Mouse (Mus musculus) limb, embryonic 12.5 days (tissue): ENCODE data around the gene Sorl1. TPM values are rescaled to one million over a fixed set of nuclear protein-coding genes. Genes with fewer than 3 reads are reported as not detected.
"Not testable (repeated sequence)": the region's sequence is repeated elsewhere in the genome, so short reads cannot be mapped to it uniquely, and the experiment has no call there.

Source experiments
- ATAC-seq: fragments of 200-750 bp; cut with Nextera tagmentation; 2 replicates; pipeline ENCODE4 v1.8.0; 2017; ENCODE audit warnings: low read depth, moderate TSS enrichment; ENCODE audit not compliant: insufficient number of reproducible peaks, insufficient read depth, low FRiP score, low TSS enrichment
- H3K27ac ChIP-seq: fragments of 300-500 bp; sonication (generic); 2 replicates; pipeline ENCODE4 v1.5.1; 2016; ENCODE audit warnings: mild to moderate bottlenecking, moderate library complexity
- H3K27me3 ChIP-seq: fragments of 300-500 bp; sonication (generic); 2 replicates; pipeline ENCODE4 v1.6.1; 2016; ENCODE audit warnings: mild to moderate bottlenecking, moderate library complexity
- H3K36me3 ChIP-seq: fragments of 300-500 bp; sonication (generic); 2 replicates; pipeline ENCODE4 v1.6.1; 2016; ENCODE audit warnings: mild to moderate bottlenecking, moderate library complexity
- H3K4me1 ChIP-seq: fragments of 300-500 bp; sonication (generic); replicated peaks from 2 replicates; pipeline ENCODE4 v1.6.1; 2016
- H3K4me2 ChIP-seq: fragments of 300-500 bp; sonication (generic); 2 replicates; pipeline ENCODE4 v1.6.1; 2016; ENCODE audit warnings: mild to moderate bottlenecking, moderate library complexity
- H3K4me3 ChIP-seq: fragments of 300-500 bp; sonication (generic); replicated peaks from 2 replicates; pipeline ENCODE4 v1.5.1; 2016; ENCODE audit warnings: mild to moderate bottlenecking
- H3K9ac ChIP-seq: fragments of 300-500 bp; sonication (generic); replicated peaks from 2 replicates; pipeline ENCODE4 v1.6.1; 2016; ENCODE audit warnings: mild to moderate bottlenecking, moderate library complexity
- H3K9me3 ChIP-seq: fragments of 300-500 bp; sonication (generic); 2 replicates; pipeline ENCODE4 v1.6.1; 2016; ENCODE audit warnings: mild to moderate bottlenecking, moderate library complexity
- WGBS: fragments of 180-500 bp; shearing (Covaris S2); methylation state at CpG from one replicate; pipeline ENCODE4 v1.1.7; 2016; 5-methylcytosine and 5-hydroxymethylcytosine counted together
- polyA plus RNA-seq: library from polyadenylated mRNA; unstranded; fragments of >200 nt; fragmentation: Nextera tagmentation; extraction: Ambion mirVana; gene quantifications from 2 replicates; pipeline ENCODE4 v1.2.1, GENCODE M21; 2016

Sorl1 gene
- polyA plus RNA-seq, 1 experiment from 2014 or later = 4.6 TPM

- Histone ChIP-seq H3K27me3 (peaks cover 7% of the 10 kb centered on the region), H3K9me3 (no peaks in the 10 kb centered on the region), H3K27ac (no peak overlapping the region), H3K9ac (no peak overlapping the region), H3K4me3 (no peak overlapping the region), H3K4me2 (no peak overlapping the region), H3K4me1 (peaks cover 3% of the 10 kb centered on the region; the same call in 1 of the 2 replicates), H3K36me3 (no peaks in the 10 kb centered on the region)
- no peak for ATAC-seq
- 84% methylated on average over 9 of the region's 9 CpGs for WGBS
Measured at GRCm38 (mm10) chr9:42067950-42068349, 56.1 kb downstream of the Sorl1 start.

- H3K4me1 ChIP-seq = peaks cover 5% of the 10 kb centered on the region; the same call in 1 of the 2 replicates
- H3K27ac ChIP-seq = no peak overlapping the region
- no peak overlapping the region for H3K9ac ChIP-seq
- ATAC-seq = no peak
- no peak overlapping the region for H3K4me2 ChIP-seq
- WGBS = 85% methylated on average over 1 of the region's 1 CpGs
- H3K4me3 ChIP-seq = no peak overlapping the region
- H3K36me3 ChIP-seq = no peaks in the 10 kb centered on the region
- H3K9me3 ChIP-seq = no peaks in the 10 kb centered on the region
- H3K27me3 ChIP-seq = peaks cover 3% of the 10 kb centered on the region; the same call in 1 of the 2 replicates
Measured at GRCm38 (mm10) chr9:42065756-42066155, 58.3 kb downstream of the Sorl1 start.

DNA sequence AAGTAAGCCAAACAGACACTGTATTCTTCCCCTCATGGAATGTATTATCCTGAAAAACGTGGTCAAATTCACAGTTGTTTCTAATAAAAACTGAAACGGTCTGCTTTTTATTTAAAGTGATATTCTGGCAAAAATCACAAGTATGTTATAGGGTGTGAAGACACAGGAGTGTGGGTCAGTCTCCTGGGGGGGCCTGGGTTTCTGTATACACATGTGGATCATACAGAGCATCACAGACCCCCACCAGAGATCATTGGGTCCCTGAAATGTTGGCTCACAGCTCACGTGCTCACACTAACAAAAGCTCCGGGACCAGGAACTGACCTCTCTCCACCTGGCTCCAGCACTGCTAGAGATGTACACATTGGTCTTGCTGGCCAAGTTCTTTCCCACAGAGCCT, 60.7 kb downstream of the Sorl1 start:
- no peak overlapping the region for H3K4me3 ChIP-seq
- no peak overlapping the region for H3K9ac ChIP-seq
- H3K27me3 ChIP-seq = peaks cover 3% of the 10 kb centered on the region; the same call in 1 of the 2 replicates
- H3K27ac ChIP-seq = no peak overlapping the region; the same call in 1 of the 2 replicates
- peaks cover 5% of the 10 kb centered on the region; the same call in 1 of the 2 replicates for H3K4me1 ChIP-seq
- H3K9me3 ChIP-seq = no peaks in the 10 kb centered on the region
- no peak for ATAC-seq
- H3K36me3 ChIP-seq = no peaks in the 10 kb centered on the region
- H3K4me2 ChIP-seq = no peak overlapping the region
- 46% methylated on average over 4 of the region's 4 CpGs for WGBS

DNA sequence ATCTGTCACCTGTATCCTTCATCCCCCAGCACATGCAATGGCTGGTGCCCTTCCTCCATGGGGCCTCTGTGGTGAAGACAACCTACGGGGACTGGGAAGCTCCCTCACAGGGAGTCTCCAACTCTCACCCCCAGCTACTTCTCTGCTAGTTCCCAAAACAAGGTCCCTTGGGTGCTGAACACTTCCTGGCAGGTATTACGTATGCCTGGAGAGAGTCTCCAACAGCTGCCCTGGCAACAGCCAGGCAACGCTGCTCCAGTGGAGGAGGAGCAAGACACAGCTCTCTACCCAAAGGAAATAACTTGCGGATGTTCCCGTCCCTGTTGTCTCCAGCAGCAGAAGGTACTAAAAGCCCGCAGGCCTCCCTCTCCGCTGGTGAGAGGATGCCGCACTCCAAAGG, 61.8 kb downstream of the Sorl1 start:
- Histone ChIP-seq H3K9me3 (no peaks in the 10 kb centered on the region), H3K4me3 (no peak overlapping the region), H3K4me2 (no peak overlapping the region), H3K27me3 (peaks cover 3% of the 10 kb centered on the region; the same call in 1 of the 2 replicates), H3K27ac (no peak overlapping the region), H3K4me1 (peaks cover 5% of the 10 kb centered on the region; the same call in 1 of the 2 replicates), H3K9ac (no peak overlapping the region), H3K36me3 (no peaks in the 10 kb centered on the region)
- no peak for ATAC-seq
- WGBS = 83% methylated on average over 8 of the region's 8 CpGs

GRCm38 (mm10) chr9:42059006-42059405, 65.1 kb downstream of the Sorl1 start:
- 82% methylated on average over 2 of the region's 2 CpGs for WGBS

DNA sequence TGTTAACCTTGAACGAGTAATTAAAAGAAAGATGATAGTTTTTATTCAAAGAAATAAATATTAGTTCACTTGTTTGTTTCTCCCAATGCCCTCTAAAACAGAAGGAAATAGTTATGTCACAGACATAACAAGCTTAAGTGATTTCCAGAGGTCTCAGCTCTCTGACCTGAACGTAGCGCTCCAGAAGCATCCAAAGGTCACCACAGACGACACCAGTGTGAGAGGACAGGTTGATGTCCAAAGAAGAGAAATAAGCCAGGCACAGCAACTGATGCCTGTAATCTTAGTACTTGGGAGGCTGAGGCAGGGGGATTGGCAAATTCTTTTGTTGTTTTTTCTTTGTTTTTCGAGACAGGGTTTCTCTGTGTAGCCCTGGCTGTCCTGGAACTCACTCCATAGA, 67.5 kb downstream of the Sorl1 start:
- ATAC-seq = no peak
- WGBS = 80% methylated on average over 5 of the region's 5 CpGs
- Histone ChIP-seq H3K4me3 (no peak overlapping the region), H3K27me3 (peaks cover 3% of the 10 kb centered on the region; the same call in 1 of the 2 replicates), H3K4me1 (peaks cover 13% of the 10 kb centered on the region), H3K9ac (no peak overlapping the region), H3K9me3 (no peaks in the 10 kb centered on the region), H3K36me3 (no peaks in the 10 kb centered on the region), H3K4me2 (no peak overlapping the region), H3K27ac (no peak overlapping the region)

More at GRCm38 (mm10) chr9:42059006-42059405, 65.1 kb downstream of the Sorl1 start:
- not testable (repeated sequence) for H3K27me3 ChIP-seq, H3K36me3 ChIP-seq, H3K4me2 ChIP-seq, H3K9ac ChIP-seq, H3K27ac ChIP-seq, H3K4me3 ChIP-seq, H3K9me3 ChIP-seq, ATAC-seq
- H3K4me1 ChIP-seq = peaks cover 14% of the 10 kb centered on the region

GRCm38 (mm10) chr9:42055378-42055777, 68.7 kb downstream of the Sorl1 start:
- no peak for ATAC-seq
- H3K27ac ChIP-seq = no peak overlapping the region

GRCm38 (mm10) chr9:42054339-42055272, 69.5 kb downstream of the Sorl1 start:
- no peak overlapping the region for H3K27ac ChIP-seq
- H3K4me3 ChIP-seq = no peak overlapping the region
- no peak overlapping the region for H3K4me2 ChIP-seq
- H3K9me3 ChIP-seq = no peaks in the 10 kb centered on the region
- WGBS = 78% methylated on average over 20 of the region's 20 CpGs
- no peak for ATAC-seq
- H3K36me3 ChIP-seq = no peaks in the 10 kb centered on the region
- no peak overlapping the region for H3K9ac ChIP-seq
- peaks cover 13% of the 10 kb centered on the region for H3K4me1 ChIP-seq
- H3K27me3 ChIP-seq = peaks cover 3% of the 10 kb centered on the region; the same call in 1 of the 2 replicates

More at GRCm38 (mm10) chr9:42055378-42055777, 68.7 kb downstream of the Sorl1 start:
- Histone ChIP-seq H3K9me3 (no peaks in the 10 kb centered on the region), H3K36me3 (no peaks in the 10 kb centered on the region), H3K9ac (no peak overlapping the region), H3K4me3 (no peak overlapping the region), H3K4me2 (no peak overlapping the region), H3K27me3 (peaks cover 3% of the 10 kb centered on the region; the same call in 1 of the 2 replicates), H3K4me1 (peaks cover 13% of the 10 kb centered on the region)
- WGBS = 85% methylated on average over 4 of the region's 4 CpGs

DNA sequence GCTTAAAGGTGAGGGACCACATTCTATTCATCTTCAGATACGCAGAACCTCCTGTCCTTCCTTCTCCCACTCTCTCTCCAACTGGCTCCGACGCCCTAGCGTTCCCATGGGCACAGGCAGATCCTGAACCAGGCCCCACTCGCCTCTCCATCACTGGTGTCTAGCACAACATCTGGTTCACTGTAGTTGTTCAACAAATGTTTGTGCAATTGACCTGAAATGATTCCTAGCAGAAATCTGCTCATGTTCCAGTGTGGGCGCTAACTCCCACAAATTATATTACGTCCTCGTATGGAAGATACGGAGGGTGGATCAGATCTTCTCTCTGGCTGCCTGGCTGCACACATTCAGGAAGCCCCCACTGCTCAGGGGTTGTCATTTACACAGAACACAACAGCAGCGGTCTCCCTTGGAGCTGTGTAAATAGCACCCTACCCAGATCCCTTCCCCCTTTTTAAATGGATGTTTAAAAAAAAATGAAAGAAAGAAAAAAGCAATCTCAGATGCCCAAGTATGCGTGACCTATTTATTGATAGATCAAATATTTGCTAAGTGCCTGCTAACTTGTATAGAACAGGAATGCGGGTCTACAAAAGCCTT, 70.4 kb downstream of the Sorl1 start:
- Histone ChIP-seq H3K36me3 (no peaks in the 10 kb centered on the region), H3K4me2 (no peak overlapping the region), H3K27me3 (peaks cover 3% of the 10 kb centered on the region; the same call in 1 of the 2 replicates), H3K9ac (no peak overlapping the region), H3K27ac (no peak overlapping the region), H3K9me3 (no peaks in the 10 kb centered on the region), H3K4me3 (no peak overlapping the region), H3K4me1 (peaks cover 13% of the 10 kb centered on the region)
- no peak for ATAC-seq
- 86% methylated on average over 12 of the region's 12 CpGs for WGBS

DNA sequence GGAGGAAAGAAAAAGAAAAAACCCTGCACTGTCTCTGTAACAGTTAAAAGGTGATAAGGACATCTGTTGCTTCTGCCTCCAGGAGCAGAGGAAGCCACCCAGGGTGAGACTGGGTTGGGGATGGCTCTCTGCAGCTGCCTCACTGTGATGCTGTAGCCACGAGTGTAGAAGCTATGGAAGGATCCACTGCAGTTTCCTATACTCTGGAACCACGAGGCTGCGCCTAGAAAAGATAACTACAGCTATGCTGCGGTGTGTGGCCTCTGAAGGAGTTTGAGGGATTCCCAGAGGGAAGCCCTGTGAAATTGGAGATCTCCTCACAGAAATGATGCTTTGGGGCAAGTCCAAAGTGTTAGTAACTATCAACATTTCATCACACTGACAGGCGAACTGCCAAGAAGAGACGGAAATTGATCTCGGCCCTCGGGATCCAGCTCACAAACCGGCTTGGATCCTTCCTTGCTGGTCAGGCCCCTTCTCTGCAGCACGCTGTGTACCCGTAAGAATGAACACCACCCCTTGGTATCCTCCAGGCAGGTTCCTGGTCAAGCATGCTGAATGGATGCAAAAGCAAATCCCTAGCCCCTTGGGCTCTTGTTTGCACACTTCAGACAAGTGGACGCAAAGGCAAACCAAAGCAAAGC, 71.3 kb downstream of the Sorl1 start:
- no peak overlapping the region for H3K9ac ChIP-seq
- H3K27me3 ChIP-seq = peaks cover 3% of the 10 kb centered on the region; the same call in 1 of the 2 replicates
- H3K36me3 ChIP-seq = no peaks in the 10 kb centered on the region
- 54% methylated on average over 12 of the region's 12 CpGs for WGBS
- no peaks in the 10 kb centered on the region for H3K9me3 ChIP-seq
- peaks cover 13% of the 10 kb centered on the region for H3K4me1 ChIP-seq
- ATAC-seq = no peak
- no peak overlapping the region for H3K4me3 ChIP-seq
- H3K27ac ChIP-seq = no peak overlapping the region
- no peak overlapping the region for H3K4me2 ChIP-seq

GRCm38 (mm10) chr9:42048542-42048941, 75.6 kb downstream of the Sorl1 start:
- Histone ChIP-seq H3K9me3 (no peaks in the 10 kb centered on the region), H3K4me2 (no peak overlapping the region), H3K36me3 (peaks cover 2% of the 10 kb centered on the region; the same call in 1 of the 2 replicates), H3K4me3 (no peak overlapping the region), H3K4me1 (peaks cover 7% of the 10 kb centered on the region), H3K27me3 (peaks cover 3% of the 10 kb centered on the region; the same call in 1 of the 2 replicates), H3K27ac (no peak overlapping the region), H3K9ac (no peak overlapping the region)
- no peak for ATAC-seq
- WGBS = 68% methylated on average over 2 of the region's 2 CpGs
